Mouse (Mus musculus): Measurements from ENCODE around the gene Tmprss11f. TPM values are rescaled to one million over a fixed set of nuclear protein-coding genes. Genes with fewer than 3 reads are reported as not detected.

The Tmprss11f gene
- polyA plus RNA-seq (2014; fragmentation: Illumina TruSeq; extraction: RNeasy Lipid Tissue Mini Kit (QIAGEN cat#74804); ENCODE audit: insufficient read depth, low read depth, low replicate concordance) = not detected

GRCm38 (mm10) chr5:86632324-86632723 is at the start of gene Tmprss11f:
Tmprss11f (minus strand) TSS chr5:86632424.

GRCm38 (mm10) chr5:86676262-86676661 is 44.0 kb upstream of the Tmprss11f start, which contains the start of gene Tmprss11b:
Tmprss11b (minus strand) TSS chr5:86676362.

GRCm38 (mm10) chr5:86518500-86518899 is 113.7 kb downstream of the Tmprss11f start, which contains the start of gene Tmprss11g:
Tmprss11g (minus strand) TSS chr5:86518600.

Other genes starting within 250 kb of the Tmprss11f start
- not detected for gene Tmprss11a, start 163.4 kb downstream of the Tmprss11f start, polyA plus RNA-seq (2014; fragmentation: Illumina TruSeq; extraction: RNeasy Lipid Tissue Mini Kit (QIAGEN cat#74804); ENCODE audit: insufficient read depth, low read depth, low replicate concordance)
- not detected for gene Tmprss11g, start 113.8 kb downstream of the Tmprss11f start, polyA plus RNA-seq (2014; fragmentation: Illumina TruSeq; extraction: RNeasy Lipid Tissue Mini Kit (QIAGEN cat#74804); ENCODE audit: insufficient read depth, low read depth, low replicate concordance)
- gene Tmprss11b, start 43.9 kb upstream of the Tmprss11f start, polyA plus RNA-seq (2014; fragmentation: Illumina TruSeq; extraction: RNeasy Lipid Tissue Mini Kit (QIAGEN cat#74804); ENCODE audit: insufficient read depth, low read depth, low replicate concordance) = not detected
- not detected for gene Tmprss11e, start 113.4 kb upstream of the Tmprss11f start, polyA plus RNA-seq (2014; fragmentation: Illumina TruSeq; extraction: RNeasy Lipid Tissue Mini Kit (QIAGEN cat#74804); ENCODE audit: insufficient read depth, low read depth, low replicate concordance)
- 44.9 TPM for gene Ythdc1, start 171.8 kb upstream of the Tmprss11f start, polyA plus RNA-seq (2014; fragmentation: Illumina TruSeq; extraction: RNeasy Lipid Tissue Mini Kit (QIAGEN cat#74804); ENCODE audit: insufficient read depth, low read depth, low replicate concordance)